Mouse (Mus musculus) G1E (cell line): ENCODE measurements around the gene Cnppd1.

Experiments used
- CTCF ChIP-seq: IDR thresholded peaks from 2 replicates; pipeline ENCODE4 v1.5.1; 2012; ENCODE audit warnings: low read depth, low read length, inconsistent platforms, mixed read lengths
- GATA1 ChIP-seq: IDR thresholded peaks from 2 replicates; pipeline ENCODE4 v1.6.1; 2012; ENCODE audit warnings: borderline replicate concordance, low read length, inconsistent platforms, mixed read lengths

DNA sequence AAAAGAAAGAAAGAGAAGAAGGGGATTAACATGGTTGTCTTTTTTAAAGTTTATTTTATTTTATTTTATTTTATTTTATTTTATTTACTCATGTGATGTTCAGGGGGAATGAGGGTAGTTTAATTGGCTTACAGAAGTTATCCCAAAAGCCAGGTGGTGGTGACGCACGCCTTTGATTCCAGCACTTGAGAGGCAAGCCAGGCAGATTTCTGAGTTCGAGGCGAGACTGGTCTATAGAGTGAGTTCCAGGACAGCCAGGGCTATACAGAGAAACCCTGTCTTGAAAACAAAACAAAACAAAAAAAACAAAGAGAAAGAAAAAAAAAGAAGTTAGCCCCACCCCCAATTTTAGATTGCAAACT, 17.7 kb upstream of the Cnppd1 start:
- TF ChIP-seq CTCF: no peak
- TF ChIP-seq GATA1: no peak
